Mouse (Mus musculus) lung, postnatal 0 days (tissue): Measurements from ENCODE around the gene Ppp1r3f.

Experiments
- CTCF ChIP-seq: IDR thresholded peaks from 2 replicates; pipeline ENCODE4 v1.5.1; 2016; ENCODE audit warnings: antibody characterized with exemption, mild to moderate bottlenecking
- EP300 ChIP-seq: IDR thresholded peaks from 2 replicates; pipeline ENCODE4 v1.6.1; 2016; ENCODE audit warnings: antibody characterized with exemption, mild to moderate bottlenecking, control low read depth

- no peak for TF ChIP-seq EP300
- TF ChIP-seq CTCF = no peak
Observed at GRCm38 (mm10) chrX:7604879-7605574, 30.9 kb upstream of the Ppp1r3f start, which contains the start of gene Ccdc22.
